Mouse (Mus musculus): ENCODE results near the gene Fcrl6.

Fcrl6 gene

GRCm38 (mm10) chr1:172602326-172602725, at the start of gene Fcrl6:
Gene Fcrl6, minus strand, starts transcription at chr1:172602551.
- no peak for DNase-seq (ENCODE audit: low spot score)

DNA sequence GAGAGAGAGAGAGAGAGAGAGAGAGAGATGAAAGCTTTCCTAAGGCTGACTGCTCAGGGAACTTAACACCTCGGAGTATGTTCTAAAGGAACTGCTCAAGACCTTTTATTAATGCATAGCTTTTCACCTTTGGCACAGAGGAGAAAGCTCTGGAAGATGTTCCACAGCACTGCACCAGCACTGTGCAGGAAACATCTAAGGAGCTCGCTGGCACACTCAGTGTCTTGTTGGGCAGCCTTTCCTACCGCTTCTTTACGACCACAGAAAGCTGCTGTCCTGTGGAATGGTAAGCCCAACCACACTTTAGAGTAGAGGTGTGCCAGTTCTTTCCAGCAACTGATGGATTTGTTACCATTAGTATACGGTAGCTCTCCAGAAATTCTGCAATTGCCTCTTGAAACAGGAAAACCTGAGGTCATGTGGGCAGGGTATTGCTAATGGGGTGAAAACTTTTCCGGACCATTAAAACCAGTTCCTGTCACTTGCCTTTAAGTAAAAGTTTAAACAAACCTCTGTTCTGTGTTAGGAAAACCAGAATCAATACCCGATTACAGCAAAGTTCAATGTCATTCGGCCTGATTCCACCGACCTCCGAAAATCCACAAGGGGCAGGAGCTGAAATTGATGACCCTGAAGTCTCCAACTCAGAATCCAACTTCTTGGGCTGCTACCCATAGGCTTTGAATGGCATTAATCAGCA, 49.1 kb upstream of the Fcrl6 start:
- no peak for DNase-seq (ENCODE audit: low spot score)

- no peak for DNase-seq (ENCODE audit: low spot score)
Observed at GRCm38 (mm10) chr1:172650519-172651287, 48.4 kb upstream of the Fcrl6 start.

- DNase-seq (ENCODE audit: low spot score), result no peak
Observed at GRCm38 (mm10) chr1:172649396-172649795, 47.0 kb upstream of the Fcrl6 start.

DNA sequence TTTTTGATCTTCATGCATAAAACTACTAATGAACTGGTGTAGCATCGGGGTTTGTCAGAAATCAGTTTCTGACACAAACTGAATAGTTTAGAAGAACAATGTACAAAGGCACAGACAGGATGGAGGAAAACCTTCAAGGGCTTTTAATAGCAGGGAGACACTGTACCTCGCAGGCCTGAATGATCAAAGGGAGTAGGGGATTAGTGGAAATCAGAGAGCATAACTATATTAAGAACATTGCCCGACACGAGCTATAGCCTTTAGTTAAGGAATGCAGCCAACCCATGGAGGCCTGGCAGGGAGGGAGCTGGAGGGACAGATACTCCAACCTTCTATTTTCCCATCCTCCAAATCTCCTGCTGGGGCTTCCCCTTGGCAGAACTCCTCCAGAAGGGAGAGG, 44.9 kb upstream of the Fcrl6 start:
- DNase-seq (ENCODE audit: low spot score), result no peak

GRCm38 (mm10) chr1:172638781-172639180, 36.4 kb upstream of the Fcrl6 start:
- no peak for DNase-seq (ENCODE audit: low spot score)

DNA sequence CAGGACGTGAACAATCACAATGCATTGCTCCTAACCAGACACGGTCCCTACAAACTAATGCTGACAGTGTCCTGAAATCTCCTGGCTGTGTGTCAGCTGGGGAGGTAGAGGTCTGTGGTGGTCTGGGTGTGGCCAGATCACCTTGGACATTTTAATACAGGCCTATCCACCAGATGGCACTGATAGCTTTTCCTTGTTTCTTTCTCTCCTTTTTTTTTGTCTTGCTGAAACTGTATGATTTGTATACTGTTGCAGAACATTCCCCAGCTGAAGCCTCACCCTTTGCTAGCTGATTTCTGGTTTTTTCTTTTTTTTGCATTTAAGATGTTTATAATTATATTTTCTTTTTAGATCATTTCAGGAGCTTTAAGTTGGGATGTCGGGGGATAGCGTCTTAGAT, 35.5 kb upstream of the Fcrl6 start:
- DNase-seq (ENCODE audit: low spot score), result no peak

- DNase-seq (ENCODE audit: low spot score), result no peak
Observed at GRCm38 (mm10) chr1:172636266-172636665, 33.9 kb upstream of the Fcrl6 start.

DNA sequence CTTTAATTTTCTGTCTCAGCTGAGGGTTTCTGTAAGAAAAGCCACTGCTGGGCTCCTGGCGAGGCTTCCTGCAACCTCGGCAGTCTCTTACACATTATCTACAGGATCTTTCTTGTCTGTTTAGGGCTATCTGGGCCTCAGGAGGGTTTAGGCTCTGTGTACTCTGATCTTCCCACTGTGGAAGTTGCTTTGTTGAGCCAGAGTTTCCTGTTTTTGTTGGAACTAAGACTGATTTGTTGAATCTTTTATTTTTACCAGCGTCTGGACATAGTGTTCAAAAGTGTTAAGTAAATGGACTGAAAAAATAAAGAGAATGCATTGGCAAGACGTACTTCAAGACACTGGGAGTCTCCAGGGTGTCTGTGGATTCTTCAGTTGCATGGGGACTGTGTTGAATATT, 32.9 kb upstream of the Fcrl6 start:
- no peak for DNase-seq (ENCODE audit: low spot score)

DNA sequence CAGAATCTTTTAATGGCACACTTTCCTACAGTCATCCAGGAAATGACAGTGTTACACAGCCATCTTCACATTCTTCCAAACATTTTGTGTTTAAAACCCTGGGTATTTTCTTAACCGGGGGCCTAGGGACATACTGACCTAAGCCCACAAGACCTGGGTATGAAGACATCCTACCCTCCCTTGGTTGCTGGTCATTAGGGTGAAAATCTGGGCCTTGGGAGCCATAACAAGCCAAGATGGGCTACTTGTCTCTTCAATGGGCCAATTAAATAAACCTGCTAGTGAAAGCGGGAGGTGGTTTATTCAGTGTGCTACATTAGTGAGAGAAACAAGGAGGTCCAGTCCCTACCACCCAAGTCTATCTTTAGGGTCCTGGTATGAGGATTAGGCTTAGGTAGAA, 31.8 kb upstream of the Fcrl6 start:
- DNase-seq (ENCODE audit: low spot score), result no peak

- DNase-seq (ENCODE audit: low spot score), result peak; percentile 87
Observed at GRCm38 (mm10) chr1:172632451-172633326, 30.3 kb upstream of the Fcrl6 start, which contains the start of gene Dusp23. Gene Dusp23, minus strand, starts transcription at chr1:172632962.

GRCm38 (mm10) chr1:172631721-172632120, 29.4 kb upstream of the Fcrl6 start:
- DNase-seq (ENCODE audit: low spot score), result no peak

DNA sequence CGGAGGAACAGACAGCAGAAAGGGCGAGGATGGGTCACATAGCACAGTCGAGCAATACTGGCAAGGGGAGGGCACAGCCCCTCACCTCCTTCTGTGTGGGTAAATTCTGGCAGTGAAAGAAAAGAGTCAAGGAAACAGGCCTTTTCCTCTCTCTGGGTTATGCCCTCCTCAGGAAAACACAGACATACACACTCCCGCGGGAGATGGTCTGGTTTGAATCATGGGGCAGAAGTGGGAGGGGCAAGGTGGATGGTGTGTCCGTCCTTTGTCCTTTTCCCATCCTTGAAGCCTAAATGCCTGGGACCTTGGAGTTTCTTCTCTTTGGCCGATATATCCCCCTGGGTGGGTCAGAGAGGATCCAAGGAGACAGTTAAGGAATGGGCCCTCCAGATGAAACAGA, 27.5 kb upstream of the Fcrl6 start:
- DNase-seq (ENCODE audit: low spot score), result no peak

GRCm38 (mm10) chr1:172626306-172626705, 24.0 kb upstream of the Fcrl6 start:
- no peak for DNase-seq (ENCODE audit: low spot score)

- no peak for DNase-seq (ENCODE audit: low spot score)
Observed at GRCm38 (mm10) chr1:172624081-172624480, 21.7 kb upstream of the Fcrl6 start.

DNA sequence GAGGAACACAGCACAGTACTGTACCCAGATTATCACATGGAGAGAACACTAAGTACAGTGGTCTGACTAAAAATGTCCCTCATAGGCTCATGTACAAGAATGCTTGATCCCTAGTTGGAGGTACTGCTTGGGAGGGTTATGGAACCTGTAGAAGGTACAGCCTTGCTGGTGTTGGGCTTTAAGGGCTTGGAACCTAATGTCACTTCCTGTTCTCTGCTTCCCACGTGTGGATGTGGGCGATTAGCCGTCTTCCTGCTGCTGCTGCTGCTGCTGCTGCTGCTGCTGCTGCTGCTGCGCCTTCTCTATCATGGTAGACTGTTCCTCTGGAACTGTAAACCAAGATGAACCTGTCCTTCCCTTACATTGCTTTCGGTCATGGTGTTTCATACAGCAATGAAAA, 21.2 kb upstream of the Fcrl6 start:
- DNase-seq (ENCODE audit: low spot score), result no peak

- DNase-seq (ENCODE audit: low spot score), result peak; percentile 17
Observed at GRCm38 (mm10) chr1:172619235-172619634, 16.9 kb upstream of the Fcrl6 start.

- DNase-seq (ENCODE audit: low spot score), result no peak
Observed at GRCm38 (mm10) chr1:172618141-172618540, 15.8 kb upstream of the Fcrl6 start.

DNA sequence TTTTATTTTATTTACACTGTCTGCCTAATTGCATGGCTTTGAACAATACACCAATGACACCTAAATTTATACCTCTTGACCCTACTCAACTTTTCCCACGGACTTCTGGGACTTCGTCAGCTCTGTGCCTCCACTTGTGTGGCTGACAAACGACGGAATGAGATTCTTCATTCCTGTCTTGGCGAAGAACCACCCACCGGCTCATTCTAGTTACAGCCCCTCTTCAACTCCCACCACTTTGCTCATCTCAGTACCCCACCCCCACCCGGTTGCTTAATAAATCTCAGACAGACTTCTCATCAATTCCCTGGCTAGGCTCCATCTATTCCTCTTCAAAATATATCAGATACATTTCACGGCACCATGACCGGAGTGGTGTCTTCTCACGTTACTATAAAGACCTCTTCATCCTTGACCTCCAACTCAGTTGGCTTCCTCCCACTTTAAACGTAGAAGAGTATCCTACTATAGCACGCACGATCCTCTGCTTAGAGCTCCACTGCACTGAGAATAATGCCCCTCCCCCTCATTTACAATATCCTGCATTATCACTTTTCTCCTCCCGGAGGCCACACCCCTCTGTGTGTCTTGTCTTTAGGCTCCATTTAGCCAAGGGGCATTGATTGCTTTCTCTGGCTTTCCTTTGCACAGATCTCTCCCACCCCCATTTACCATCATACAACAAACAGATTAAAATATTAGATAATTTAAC, 15.2 kb upstream of the Fcrl6 start:
- DNase-seq (ENCODE audit: low spot score), result no peak

- DNase-seq (ENCODE audit: low spot score), result no peak
Observed at GRCm38 (mm10) chr1:172616537-172617300, 14.4 kb upstream of the Fcrl6 start.

GRCm38 (mm10) chr1:172615412-172615811, 13.1 kb upstream of the Fcrl6 start:
- no peak for DNase-seq (ENCODE audit: low spot score)
